Mouse (Mus musculus) midbrain, embryonic 16.5 days (tissue): ENCODE results near the gene Lrrc63. TPM values are rescaled to one million over a fixed set of nuclear protein-coding genes. Genes with fewer than 3 reads are reported as not detected.
A peak's percentile ranks its signal among the peaks of the same experiment; 100 is the strongest.
"Not testable (repeated sequence)": the region's sequence is repeated elsewhere in the genome, so short reads cannot be mapped to it uniquely, and the experiment has no call there.

Experiments used
- ATAC-seq: fragments of 200-750 bp; cut with Nextera tagmentation; 2 replicates; pipeline ENCODE4 v1.8.0; 2017; ENCODE audit warnings: moderate TSS enrichment
- H3K27ac ChIP-seq: fragments of 300-500 bp; sonication (generic); 2 replicates; pipeline ENCODE4 v1.5.1; 2014; ENCODE audit warnings: mild to moderate bottlenecking, low read length, mixed read lengths
- H3K27me3 ChIP-seq: fragments of 300-500 bp; sonication (generic); 2 replicates; pipeline ENCODE4 v1.6.1; 2014; ENCODE audit warnings: low read depth, low read length, mixed read lengths; ENCODE audit not compliant: control insufficient read depth, insufficient read depth
- H3K36me3 ChIP-seq: fragments of 300-500 bp; sonication (generic); 2 replicates; pipeline ENCODE4 v1.6.1; 2014; ENCODE audit warnings: mild to moderate bottlenecking, low read length, moderate library complexity, mixed read lengths; ENCODE audit not compliant: control insufficient read depth, insufficient read depth
- H3K4me1 ChIP-seq: fragments of 300-500 bp; sonication (generic); 2 replicates; pipeline ENCODE4 v1.6.1; 2014; ENCODE audit warnings: mild to moderate bottlenecking, low read length, mixed read lengths; ENCODE audit not compliant: control insufficient read depth, insufficient read depth
- H3K4me2 ChIP-seq: fragments of 300-500 bp; sonication (generic); 2 replicates; pipeline ENCODE4 v1.6.1; 2014; ENCODE audit warnings: mild to moderate bottlenecking, low read length, mixed read lengths
- H3K4me3 ChIP-seq: fragments of 300-500 bp; sonication (generic); 2 replicates; pipeline ENCODE4 v1.5.1; 2014; ENCODE audit warnings: low read depth, mild to moderate bottlenecking, low read length, moderate library complexity, mixed read lengths
- H3K9ac ChIP-seq: fragments of 300-500 bp; sonication (generic); 2 replicates; pipeline ENCODE4 v1.6.1; 2014; ENCODE audit warnings: low read depth, low read length, mixed read lengths
- H3K9me3 ChIP-seq: fragments of 300-500 bp; sonication (generic); replicated peaks from 2 replicates; pipeline ENCODE4 v1.6.1; 2014; ENCODE audit warnings: mild to moderate bottlenecking, low read length, mixed read lengths; ENCODE audit not compliant: control insufficient read depth, poor library complexity, severe bottlenecking
- WGBS: fragments of 180-500 bp; shearing (Covaris S2); extraction: QIAGEN DNeasy Blood & Tissue Kit; methylation state at CpG from one replicate; pipeline ENCODE4 v1.1.7; 2014; 5-methylcytosine and 5-hydroxymethylcytosine counted together
- polyA plus RNA-seq: library from polyadenylated mRNA; unstranded; fragments of >200 nt; fragmentation: Nextera tagmentation; extraction: Ambion mirVana; gene quantifications from 2 replicates; pipeline ENCODE4 v1.2.1, GENCODE M21; 2015

Lrrc63 gene
- polyA plus RNA-seq, 1 experiment from 2014 or later, result not detected

GRCm38 (mm10) chr14:75150653-75151052 is 20.0 kb upstream of the Lrrc63 start:
- Histone ChIP-seq H3K9me3 (no peaks in the 10 kb centered on the region), H3K27me3 (no peaks in the 10 kb centered on the region), H3K27ac (no peak overlapping the region), H3K4me3 (no peak overlapping the region), H3K36me3 (no peaks in the 10 kb centered on the region), H3K4me2 (no peak overlapping the region), H3K9ac (no peak overlapping the region), H3K4me1 (no peaks in the 10 kb centered on the region)
- 79% methylated on average over 2 of the region's 2 CpGs for WGBS
- no peak for ATAC-seq

GRCm38 (mm10) chr14:75148229-75148628 is 17.5 kb upstream of the Lrrc63 start:
- no peaks in the 10 kb centered on the region for H3K4me1 ChIP-seq
- WGBS, result 84% methylated on average over 9 of the region's 9 CpGs
- no peak overlapping the region for H3K9ac ChIP-seq
- no peaks in the 10 kb centered on the region for H3K27me3 ChIP-seq
- no peak for ATAC-seq
- no peaks in the 10 kb centered on the region for H3K36me3 ChIP-seq
- no peak overlapping the region for H3K4me3 ChIP-seq
- H3K27ac ChIP-seq, result no peak overlapping the region
- H3K4me2 ChIP-seq, result no peak overlapping the region
- H3K9me3 ChIP-seq, result no peaks in the 10 kb centered on the region

GRCm38 (mm10) chr14:75147706-75148105 is 17.0 kb upstream of the Lrrc63 start:
- not testable (repeated sequence) for H3K4me3 ChIP-seq, H3K9ac ChIP-seq, H3K27ac ChIP-seq, H3K4me2 ChIP-seq, ATAC-seq, H3K27me3 ChIP-seq, H3K4me1 ChIP-seq, H3K36me3 ChIP-seq, H3K9me3 ChIP-seq
- WGBS, result 83% methylated on average over 2 of the region's 2 CpGs

- no peak for ATAC-seq
- no peak overlapping the region for H3K4me3 ChIP-seq
- 84% methylated on average over 2 of the region's 2 CpGs for WGBS
- no peak overlapping the region for H3K27ac ChIP-seq
- H3K9me3 ChIP-seq, result no peaks in the 10 kb centered on the region
- H3K9ac ChIP-seq, result no peak overlapping the region
- no peak overlapping the region for H3K4me2 ChIP-seq
- no peaks in the 10 kb centered on the region for H3K4me1 ChIP-seq
- H3K36me3 ChIP-seq, result no peaks in the 10 kb centered on the region
- H3K27me3 ChIP-seq, result no peaks in the 10 kb centered on the region
These were observed 8.5 kb upstream of the Lrrc63 start for GRCm38 (mm10) chr14:75139225-75139624.

GRCm38 (mm10) chr14:75138503-75138902 is 7.8 kb upstream of the Lrrc63 start:
- WGBS, result 71% methylated on average over 10 of the region's 10 CpGs
- Histone ChIP-seq H3K27me3 (no peaks in the 10 kb centered on the region), H3K9ac (no peak overlapping the region), H3K36me3 (no peaks in the 10 kb centered on the region), H3K4me1 (no peaks in the 10 kb centered on the region), H3K9me3 (no peaks in the 10 kb centered on the region), H3K4me3 (no peak overlapping the region), H3K27ac (no peak overlapping the region), H3K4me2 (no peak overlapping the region)
- no peak for ATAC-seq

- H3K9me3 ChIP-seq, result no peaks in the 10 kb centered on the region
- 82% methylated on average over 25 of the region's 25 CpGs for WGBS
- no peak overlapping the region for H3K4me3 ChIP-seq
- no peak overlapping the region for H3K4me2 ChIP-seq
- no peak for ATAC-seq
- H3K4me1 ChIP-seq, result no peaks in the 10 kb centered on the region
- H3K27ac ChIP-seq, result no peak overlapping the region
- no peaks in the 10 kb centered on the region for H3K36me3 ChIP-seq
- H3K27me3 ChIP-seq, result no peaks in the 10 kb centered on the region
- no peak overlapping the region for H3K9ac ChIP-seq
These were observed 5.7 kb upstream of the Lrrc63 start for GRCm38 (mm10) chr14:75136119-75136966.

GRCm38 (mm10) chr14:75131324-75131935 is 749 bp upstream of the Lrrc63 start:
- peak; percentile 31; the same call in 1 of the 2 replicates for ATAC-seq
- Histone ChIP-seq H3K36me3 (no peaks in the 10 kb centered on the region), H3K9me3 (no peaks in the 10 kb centered on the region), H3K4me3 (peak overlapping the region; percentile 70), H3K27me3 (no peaks in the 10 kb centered on the region), H3K4me1 (peaks cover 5% of the 10 kb centered on the region; the same call in 1 of the 2 replicates), H3K4me2 (peak overlapping the region; percentile 88), H3K9ac (no peak overlapping the region), H3K27ac (no peak overlapping the region)
- 6% methylated on average over 12 of the region's 12 CpGs for WGBS

GRCm38 (mm10) chr14:75121658-75122057 is 9.0 kb downstream of the Lrrc63 start:
- no peaks in the 10 kb centered on the region for H3K27me3 ChIP-seq
- no peak overlapping the region for H3K27ac ChIP-seq
- WGBS, result 90% methylated on average over 8 of the region's 8 CpGs
- no peak overlapping the region for H3K4me2 ChIP-seq
- no peak overlapping the region for H3K4me3 ChIP-seq
- no peaks in the 10 kb centered on the region for H3K9me3 ChIP-seq
- no peaks in the 10 kb centered on the region for H3K36me3 ChIP-seq
- H3K9ac ChIP-seq, result no peak overlapping the region
- no peaks in the 10 kb centered on the region for H3K4me1 ChIP-seq
- ATAC-seq, result no peak

- no peak for ATAC-seq
- H3K27me3 ChIP-seq, result no peaks in the 10 kb centered on the region
These were observed 27.7 kb downstream of the Lrrc63 start for GRCm38 (mm10) chr14:75102956-75103355.

More at GRCm38 (mm10) chr14:75102956-75103355, 27.7 kb downstream of the Lrrc63 start:
- Histone ChIP-seq H3K4me1 (no peaks in the 10 kb centered on the region), H3K9me3 (no peaks in the 10 kb centered on the region), H3K4me2 (no peak overlapping the region), H3K36me3 (no peaks in the 10 kb centered on the region), H3K9ac (no peak overlapping the region), H3K27ac (no peak overlapping the region), H3K4me3 (no peak overlapping the region)
- 93% methylated on average over 5 of the region's 5 CpGs for WGBS
